Mouse (Mus musculus) lung, adult 10 weeks (tissue): ENCODE measurements around the gene B020011L13Rik. TPM values are rescaled to one million over a fixed set of nuclear protein-coding genes. Genes with fewer than 3 reads are reported as not detected.

Experiments used
- polyA plus RNA-seq: library from polyadenylated mRNA; stranded (reverse); fragments of 350-450 nt; fragmentation: Illumina TruSeq; extraction: RNeasy Lipid Tissue Mini Kit (QIAGEN cat#74804); gene quantifications from one replicate; pipeline ENCODE4 v1.2.3, GENCODE M21; 2014; ENCODE audit warnings: low read depth, low replicate concordance; ENCODE audit not compliant: insufficient read depth

Gene B020011L13Rik
- not detected for polyA plus RNA-seq

GRCm38 (mm10) chr1:117780833-117781232 lies at the start of gene B020011L13Rik:
TSS of gene B020011L13Rik (plus strand) at chr1:117781133.

GRCm38 (mm10) chr1:117829781-117830180 lies 48.8 kb downstream of the B020011L13Rik start, which contains the start of gene Gm28360:
TSS of gene Gm28360 (plus strand) at chr1:117830081.

Other genes with a start within 250 kb of the B020011L13Rik start
- gene Gm28363, start 84.0 kb upstream of the B020011L13Rik start, polyA plus RNA-seq: not detected
- not detected for gene Gm28360, start 48.9 kb downstream of the B020011L13Rik start, polyA plus RNA-seq
- not detected for gene Gm28168, start 146.9 kb downstream of the B020011L13Rik start, polyA plus RNA-seq
- gene Gm7145, start 184.8 kb downstream of the B020011L13Rik start, polyA plus RNA-seq: not detected